Comparison of ENCODE assay signal across 8 mouse cellular contexts in the genomic region with DNA sequence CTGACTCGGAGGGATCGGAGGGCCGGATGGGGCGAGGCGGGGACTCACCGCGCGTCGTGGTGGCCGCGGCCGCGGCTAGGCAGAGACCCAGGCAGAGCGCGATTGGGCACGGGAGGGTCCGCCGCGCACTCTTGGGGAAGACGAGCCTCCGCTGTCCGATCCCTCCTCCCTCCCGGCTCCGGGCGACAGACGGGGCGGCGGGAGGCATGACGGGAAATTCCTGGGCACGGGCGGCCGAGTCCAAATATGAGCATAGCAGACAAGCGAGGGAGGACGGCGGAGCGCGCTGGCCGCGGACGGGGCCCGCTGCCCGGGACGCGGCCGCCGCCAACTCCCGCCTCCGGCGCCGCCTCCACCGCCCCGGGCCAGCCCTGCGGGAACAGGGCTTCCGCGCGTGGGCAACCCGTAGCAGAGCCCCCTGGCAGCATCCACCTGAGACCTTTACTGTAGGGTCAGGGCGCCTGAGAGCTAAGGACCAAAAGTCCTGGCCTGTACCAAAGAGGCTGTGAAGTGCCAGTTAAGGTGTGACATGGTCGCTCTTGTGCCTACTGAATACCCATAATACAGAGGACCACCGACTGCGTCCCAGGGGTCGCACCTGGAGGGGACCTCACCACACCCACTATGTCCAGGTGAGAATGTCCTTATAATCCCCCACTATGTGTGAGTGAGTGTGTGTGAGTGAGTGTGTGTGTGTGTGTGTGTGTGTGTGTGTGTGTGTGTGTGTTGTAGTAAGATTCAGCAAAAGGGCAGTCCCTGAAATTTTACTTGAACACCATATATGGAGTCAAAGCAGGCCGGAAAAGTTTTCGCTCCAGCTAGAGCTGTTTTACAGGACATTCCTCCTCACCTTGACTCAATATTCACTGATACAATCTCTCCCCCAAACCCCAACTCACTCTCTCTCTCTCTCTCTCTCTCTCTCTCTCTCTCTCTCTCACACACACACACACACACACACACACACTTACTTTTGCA. TPM values are rescaled to one million over a fixed set of nuclear protein-coding genes. Genes with fewer than 3 reads are reported as not detected.
A peak's percentile ranks its signal among the peaks of the same experiment; 100 is the strongest.
DNase-seq lines count a peak whose midpoint lies in the region; ATAC-seq and TF ChIP-seq lines count a peak whose summit lies in the region.

A gene (minus strand): TSS at position 317 of the 978 bp plus-strand sequence.

- no peak within 1 kb of the TSS for H3K27ac ChIP-seq in thymus, adult 2 months (ENCODE audit: control insufficient read depth, insufficient read depth, low read length)
- H3K27ac ChIP-seq in embryonic facial prominence, embryonic 11.5 days (replicated peaks; ENCODE audit: low read depth, low read length), result no peak within 1 kb of the TSS; the same call in 1 of the 2 replicates
- peak within 1 kb of the TSS; percentile 52; the same call in 1 of the 2 replicates for H3K27ac ChIP-seq in limb, embryonic 13.5 days
- H3K27ac ChIP-seq in midbrain, embryonic 13.5 days, result no peak within 1 kb of the TSS
- H3K27ac ChIP-seq in stomach, embryonic 15.5 days, result peak within 1 kb of the TSS; percentile 84

- TF ChIP-seq POLR2A in thymus, adult 2 months (IDR thresholded peaks at IDR 0.05; ENCODE audit: control insufficient read depth, extremely low read depth, insufficient read depth, low read length, poor library complexity), result no peak

- DNase-seq in thymus, adult 2 months, result no peak
- no peak for DNase-seq in thymus, postnatal 25 days
- peak; percentile 84 for DNase-seq in embryonic facial prominence, embryonic 11.5 days (ENCODE audit: low spot score)
- DNase-seq in heart, adult 18-20 months, result peak; percentile 90 to 95
- DNase-seq in kidney, adult 11 months, result peak; percentile 74

- peak within 1 kb of the TSS; percentile 97 for H3K4me2 ChIP-seq in embryonic facial prominence, embryonic 11.5 days (ENCODE audit: low read depth, low read length)
- peak within 1 kb of the TSS; percentile 92 for H3K4me2 ChIP-seq in limb, embryonic 13.5 days (replicated peaks)
- H3K4me2 ChIP-seq in midbrain, embryonic 13.5 days (replicated peaks), result peak within 1 kb of the TSS; percentile 84
- peak within 1 kb of the TSS; percentile 94 for H3K4me2 ChIP-seq in stomach, embryonic 15.5 days

- peaks cover 7% of the 10 kb centered on the region for H3K4me1 ChIP-seq in thymus, adult 2 months (replicated peaks; ENCODE audit: control insufficient read depth, insufficient read depth, low read length)
- H3K4me1 ChIP-seq in embryonic facial prominence, embryonic 11.5 days (ENCODE audit: control insufficient read depth, insufficient read depth, low read length), result no peaks in the 10 kb centered on the region
- peaks cover 30% of the 10 kb centered on the region for H3K4me1 ChIP-seq in limb, embryonic 13.5 days
- peaks cover 8% of the 10 kb centered on the region for H3K4me1 ChIP-seq in midbrain, embryonic 13.5 days (replicated peaks)
- peaks cover 29% of the 10 kb centered on the region for H3K4me1 ChIP-seq in stomach, embryonic 15.5 days

- peaks cover 9% of the 10 kb centered on the region for H3K27me3 ChIP-seq in thymus, adult 2 months (ENCODE audit: control insufficient read depth, insufficient read depth, low read length)
- no peaks in the 10 kb centered on the region for H3K27me3 ChIP-seq in embryonic facial prominence, embryonic 11.5 days (ENCODE audit: control insufficient read depth, insufficient read depth, low read length)
- H3K27me3 ChIP-seq in limb, embryonic 13.5 days, result peaks cover 4% of the 10 kb centered on the region; the same call in 1 of the 2 replicates
- H3K27me3 ChIP-seq in midbrain, embryonic 13.5 days, result peaks cover 40% of the 10 kb centered on the region
- no peaks in the 10 kb centered on the region for H3K27me3 ChIP-seq in stomach, embryonic 15.5 days (replicated peaks)

- H3K9me3 ChIP-seq in embryonic facial prominence, embryonic 11.5 days (replicated peaks; ENCODE audit: control insufficient read depth, low read length), result no peaks in the 10 kb centered on the region
- H3K9me3 ChIP-seq in limb, embryonic 13.5 days, result no peaks in the 10 kb centered on the region
- no peaks in the 10 kb centered on the region for H3K9me3 ChIP-seq in midbrain, embryonic 13.5 days
- no peaks in the 10 kb centered on the region for H3K9me3 ChIP-seq in stomach, embryonic 15.5 days

- no peaks in the 10 kb centered on the region for H3K36me3 ChIP-seq in thymus, adult 2 months (ENCODE audit: control insufficient read depth, insufficient read depth, low read length)
- no peaks in the 10 kb centered on the region for H3K36me3 ChIP-seq in embryonic facial prominence, embryonic 11.5 days (replicated peaks; ENCODE audit: control insufficient read depth, insufficient read depth, low read depth, low read length)
- H3K36me3 ChIP-seq in limb, embryonic 13.5 days, result no peaks in the 10 kb centered on the region
- no peaks in the 10 kb centered on the region for H3K36me3 ChIP-seq in midbrain, embryonic 13.5 days
- no peaks in the 10 kb centered on the region for H3K36me3 ChIP-seq in stomach, embryonic 15.5 days

- H3K4me3 ChIP-seq in thymus, adult 2 months (ENCODE audit: control insufficient read depth, insufficient read depth, low read length), result peak within 1 kb of the TSS; percentile 20
- peak within 1 kb of the TSS; percentile 65 for H3K4me3 ChIP-seq in embryonic facial prominence, embryonic 11.5 days (ENCODE audit: low read depth, low read length)
- peak within 1 kb of the TSS; percentile 72 for H3K4me3 ChIP-seq in limb, embryonic 13.5 days
- H3K4me3 ChIP-seq in midbrain, embryonic 13.5 days (replicated peaks), result peak within 1 kb of the TSS; percentile 62
- peak within 1 kb of the TSS; percentile 63 for H3K4me3 ChIP-seq in stomach, embryonic 15.5 days (replicated peaks)

- WGBS in thymus, adult 2 months, result 5% methylated on average over 64 of the region's 64 CpGs
- WGBS in embryonic facial prominence, embryonic 11.5 days, result 3% methylated on average over 60 of the region's 64 CpGs
- WGBS in limb, embryonic 13.5 days, result 3% methylated on average over 43 of the region's 64 CpGs
- 3% methylated on average over 64 of the region's 64 CpGs for WGBS in midbrain, embryonic 13.5 days
- 3% methylated on average over 64 of the region's 64 CpGs for WGBS in stomach, embryonic 15.5 days

- ATAC-seq in embryonic facial prominence, embryonic 11.5 days (replicated peaks; ENCODE audit: insufficient number of reproducible peaks, low FRiP score, low TSS enrichment, low read depth), result peak; percentile 83
- ATAC-seq in limb, embryonic 13.5 days (ENCODE audit: low FRiP score, low read depth), result peak; percentile 78
- peak; percentile 91 for ATAC-seq in midbrain, embryonic 13.5 days
- ATAC-seq in stomach, embryonic 15.5 days (ENCODE audit: insufficient read depth, low FRiP score, low read depth), result peak; percentile 65

- TF ChIP-seq CTCF in thymus, adult 2 months (IDR thresholded peaks at IDR 0.05; ENCODE audit: borderline replicate concordance, control insufficient read depth, extremely low read depth, insufficient read depth, low read length, poor library complexity), result no peak

- H3K9ac ChIP-seq in embryonic facial prominence, embryonic 11.5 days (replicated peaks; ENCODE audit: low read length), result peak within 1 kb of the TSS; percentile 73
- peak within 1 kb of the TSS; percentile 80 for H3K9ac ChIP-seq in limb, embryonic 13.5 days
- peak within 1 kb of the TSS; percentile 67 for H3K9ac ChIP-seq in midbrain, embryonic 13.5 days (replicated peaks)
- peak within 1 kb of the TSS; percentile 56 for H3K9ac ChIP-seq in stomach, embryonic 15.5 days

RNA-seq across cellular contexts. Expression of the gene that starts here (rescaled TPM):
- 4.0 and 5.4 TPM in 2 replicates for polyA plus RNA-seq in thymus, adult 2 months (2012; rRNA removed)
- polyA plus RNA-seq in embryonic facial prominence, embryonic 11.5 days (2014; fragmentation: Nextera tagmentation; extraction: Ambion mirVana), result 6.4 and 6.6 TPM in 2 replicates
- total RNA-seq in heart, adult 18-20 months (2021), result 10 to 100 TPM; 96.1 to 96.6 TPM
- polyA plus RNA-seq in limb, embryonic 13.5 days (2015; fragmentation: Nextera tagmentation; extraction: Ambion mirVana), result 12.2 and 14.8 TPM in 2 replicates
- 0.80 and 2.0 TPM in 2 replicates for polyA plus RNA-seq in midbrain, embryonic 13.5 days (2015; fragmentation: Nextera tagmentation; extraction: Ambion mirVana)
- 18.2 and 20.3 TPM in 2 replicates for polyA plus RNA-seq in stomach, embryonic 15.5 days (2015; fragmentation: Nextera tagmentation; extraction: Ambion mirVana)

Comparison
In these comparisons a context has a peak if more than half of its experiments do, and no peak if none do; other contexts are left out.
1. DNase-seq: peak in embryonic facial prominence, embryonic 11.5 days (single experiment), heart, adult 18-20 months (2 of 2) and kidney, adult 11 months (single experiment); none in thymus, adult 2 months (single experiment) and thymus, postnatal 25 days (single experiment).
2. H3K27ac ChIP-seq: peak in limb, embryonic 13.5 days (single experiment) and stomach, embryonic 15.5 days (single experiment); none in thymus, adult 2 months (single experiment), embryonic facial prominence, embryonic 11.5 days (single experiment) and midbrain, embryonic 13.5 days (single experiment).
3. H3K4me3 ChIP-seq: peak in every context shown above with its lines; median percentile 72 in limb, embryonic 13.5 days; 65 in embryonic facial prominence, embryonic 11.5 days; 63 in stomach, embryonic 15.5 days; 62 in midbrain, embryonic 13.5 days; 20 in thymus, adult 2 months.
4. Peak in every context shown above with its lines, with median percentiles within 50 percentile points of each other: ATAC-seq, H3K4me2 ChIP-seq and H3K9ac ChIP-seq.